Mouse (Mus musculus) MEL (cell line): ENCODE measurements at regions not wholly inside any gene's neighbourhood (a gene's known extent, or its start where the extent isn't known, plus 50 kb on each side); places are given as distances from the start of the nearest gene placed in this dataset.

ENCODE experiments used
- BHLHE40 ChIP-seq: IDR thresholded peaks from 2 replicates; pipeline ENCODE4 v1.6.1; 2012; ENCODE audit warnings: low read depth, mild to moderate bottlenecking, inconsistent platforms, low read length, improper control_type of control experiment, borderline replicate concordance
- CHD1 ChIP-seq: IDR thresholded peaks from 2 replicates; pipeline ENCODE4 v1.6.1; 2012; ENCODE audit warnings: low read depth, mild to moderate bottlenecking, inconsistent platforms, low read length, improper control_type of control experiment
- CTCF ChIP-seq, 3 experiments: IDR thresholded peaks in 2 of 3; conservative IDR thresholded peaks in 1 of 3; 2 replicates each; pipeline ENCODE4 v1.5.1; 2011 to 2012; ENCODE audit warnings: low read length in 3 of 3, low read depth in 2 of 3, mild to moderate bottlenecking in 2 of 3, improper control_type of control experiment in 1 of 3, inconsistent platforms in 1 of 3, mixed read lengths in 1 of 3, moderate library complexity in 1 of 3; ENCODE audit not compliant: control insufficient read depth in 1 of 3, insufficient read depth in 1 of 3, poor library complexity in 1 of 3, severe bottlenecking in 1 of 3
- GATA1 ChIP-seq: IDR thresholded peaks from 2 replicates; pipeline ENCODE4 v1.6.1; 2011; ENCODE audit warnings: low read depth, low read length, improper control_type of control experiment
- HCFC1 ChIP-seq: IDR thresholded peaks from 2 replicates; pipeline ENCODE4 v1.6.1; 2012; ENCODE audit warnings: low read depth, mild to moderate bottlenecking, inconsistent platforms, low read length, improper control_type of control experiment, moderate library complexity
- MAFK ChIP-seq: IDR thresholded peaks from 2 replicates; pipeline ENCODE4 v1.6.1; 2011; ENCODE audit warnings: low read depth, mild to moderate bottlenecking, low read length, improper control_type of control experiment, borderline replicate concordance
- MYC ChIP-seq: IDR thresholded peaks from 2 replicates; pipeline ENCODE4 v1.6.1; 2011; ENCODE audit warnings: low read depth, mild to moderate bottlenecking, low read length, improper control_type of control experiment, moderate library complexity
- POLR2AphosphoS2 ChIP-seq: IDR thresholded peaks from 2 replicates; pipeline ENCODE4 v1.6.1; 2011; ENCODE audit warnings: low read length, improper control_type of control experiment
- TBP ChIP-seq: IDR thresholded peaks from 2 replicates; pipeline ENCODE4 v1.8.0; 2011; ENCODE audit warnings: low read depth, low read length, improper control_type of control experiment
- USF1 ChIP-seq: IDR thresholded peaks from 2 replicates; pipeline ENCODE4 v1.6.1; 2014; ENCODE audit warnings: low read depth, mild to moderate bottlenecking, inconsistent platforms, low read length, improper control_type of control experiment, moderate library complexity

- TF ChIP-seq GATA1: no peak
- TF ChIP-seq HCFC1: no peak
- TF ChIP-seq BHLHE40: no peak
- TF ChIP-seq MAFK: no peak
- no peak for TF ChIP-seq CHD1
- no peak for TF ChIP-seq TBP
- peak; percentile 73 to 95 (median 89) for TF ChIP-seq CTCF (IDR thresholded peaks at IDR 0.05 in 2 of 3, conservative IDR thresholded peaks at IDR 0.05 in 1 of 3; ENCODE audit: control insufficient read depth in 1 of 3, insufficient read depth in 1 of 3, low read depth in 2 of 3, low read length in 3 of 3, poor library complexity in 1 of 3, severe bottlenecking in 1 of 3)
- no peak for TF ChIP-seq USF1
- TF ChIP-seq POLR2AphosphoS2: no peak
- no peak for TF ChIP-seq MYC
Observed at GRCm38 (mm10) chr8:31033281-31033680, 2395.2 kb upstream of the 5930422O12Rik start.
